Mouse (Mus musculus) cortical plate, adult 2 months (tissue): ENCODE data around the gene Sphk2.

Experiments used
- CTCF ChIP-seq: fragments of 200-500 bp; IDR thresholded peaks from 2 replicates; pipeline ENCODE4 v1.5.1; 2011; ENCODE audit warnings: mild to moderate bottlenecking, control low read depth, low read length; ENCODE audit not compliant: insufficient read depth; ENCODE audit errors: extremely low read depth
- POLR2A ChIP-seq: fragments of 200-500 bp; IDR thresholded peaks from 2 replicates; pipeline ENCODE4 v1.6.1; 2011; ENCODE audit warnings: mild to moderate bottlenecking, low read length, control low read depth; ENCODE audit not compliant: insufficient read depth; ENCODE audit errors: extremely low read depth

DNA sequence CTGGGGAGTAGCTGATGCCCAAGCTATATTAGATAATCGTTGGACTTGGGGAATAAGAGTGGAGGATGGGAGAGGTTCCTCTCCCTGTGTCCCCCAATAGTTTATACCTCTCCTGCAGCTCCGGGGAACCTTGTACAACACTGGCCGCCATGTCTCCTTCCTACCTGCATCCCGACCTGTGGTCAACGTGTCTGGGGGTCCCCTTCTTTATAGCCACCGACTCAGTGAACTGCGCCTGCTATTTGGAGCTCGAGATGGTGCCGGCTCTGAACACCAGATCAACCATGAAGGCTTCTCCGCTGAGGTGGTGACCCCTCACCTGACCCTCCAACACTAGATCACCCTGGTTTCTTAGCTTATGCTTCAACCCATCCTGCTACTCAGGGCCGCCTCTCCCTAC is 15.5 kb downstream of the Sphk2 start:
- TF ChIP-seq CTCF (no peak), POLR2A (no peak)
